Mouse (Mus musculus): Measurements from ENCODE around the gene Sema6d.

- TF ChIP-seq CTCF (IDR thresholded peaks at IDR 0.05; ENCODE audit: insufficient read depth, low read depth, low read length) (no peak), POLR2A (IDR thresholded peaks at IDR 0.05; ENCODE audit: insufficient read depth, low read depth, low read length) (no peak)
Observed at GRCm38 (mm10) chr2:124527641-124528040, 437.9 kb downstream of the Sema6d start.

All from olfactory bulb, adult 2 months (tissue).